ENCODE assay signal across 28 mouse cellular contexts in genomic region chr6:78797013-78797412, GRCm38 (mm10).
DNase-seq lines count a peak whose midpoint lies in the region; ATAC-seq lines count a peak whose summit lies in the region.
"Had no signal": no experiment of that assay in that cellular context is flagged by ENCODE, and none has a peak within 500 bp of the region (broad histone marks: within the 10 kb centered on the region; RNA-seq: fewer than 3 reads in every experiment).

No protein-coding gene starts in this region.

- DNase-seq in kidney, adult 11 months, result no peak
- no peak for DNase-seq in kidney, adult 9 months
- peak; percentile 1 for DNase-seq in kidney, postnatal 4 days
- DNase-seq in kidney, adult 18-20 months, result no peak
- DNase-seq: adrenal gland, adult 8-10 months; adrenal gland, postnatal 14 days; B cell, adult 2 months; cerebellum, adult 11 months; cerebellum, adult 18-20 months; cerebellum, adult 8-10 months; cerebellum, adult 9-11 months; cerebellum, postnatal 14 days; cerebellum, postnatal 36 days; embryo, embryonic 11 days; forebrain, postnatal 0 days had no signal

- H3K36me3 ChIP-seq in kidney, embryonic 14.5 days (ENCODE audit: control insufficient read depth, insufficient read depth, low read length), result no peaks in the 10 kb centered on the region
- H3K36me3 ChIP-seq in kidney, embryonic 16.5 days (ENCODE audit: insufficient read depth, low read length), result no peaks in the 10 kb centered on the region
- H3K36me3 ChIP-seq: embryonic facial prominence, embryonic 13.5 days; embryonic facial prominence, embryonic 15.5 days; forebrain, embryonic 10.5 days; forebrain, embryonic 12.5 days; forebrain, embryonic 15.5 days; G1E had no signal

- no peak overlapping the region for H3K4me2 ChIP-seq in kidney, embryonic 14.5 days (replicated peaks; ENCODE audit: low read depth, low read length)
- H3K4me2 ChIP-seq in kidney, embryonic 16.5 days (replicated peaks; ENCODE audit: low read depth, low read length), result no peak overlapping the region
- H3K4me2 ChIP-seq: embryonic facial prominence, embryonic 13.5 days; embryonic facial prominence, embryonic 15.5 days; forebrain, embryonic 12.5 days; forebrain, embryonic 15.5 days had no signal

- H3K9me3 ChIP-seq in kidney, embryonic 14.5 days (ENCODE audit: control insufficient read depth, low read length), result no peaks in the 10 kb centered on the region
- H3K9me3 ChIP-seq in kidney, embryonic 16.5 days (ENCODE audit: low read length), result no peaks in the 10 kb centered on the region
- H3K9me3 ChIP-seq: embryonic facial prominence, embryonic 13.5 days; embryonic facial prominence, embryonic 15.5 days; forebrain, embryonic 10.5 days; forebrain, embryonic 12.5 days; forebrain, embryonic 15.5 days; G1E had no signal

- H3K9ac ChIP-seq in kidney, embryonic 14.5 days (ENCODE audit: low read depth, low read length), result no peak overlapping the region
- H3K9ac ChIP-seq in kidney, embryonic 16.5 days (replicated peaks; ENCODE audit: low read length), result no peak overlapping the region
- H3K9ac ChIP-seq: embryonic facial prominence, embryonic 13.5 days; embryonic facial prominence, embryonic 15.5 days; forebrain, embryonic 12.5 days; forebrain, embryonic 15.5 days; forebrain, postnatal 0 days had no signal

- WGBS in kidney, embryonic 14.5 days, result 17% methylated on average over 2 of the region's 2 CpGs
- 19% methylated on average over 2 of the region's 2 CpGs for WGBS in kidney, embryonic 16.5 days

- no peaks in the 10 kb centered on the region for H3K4me1 ChIP-seq in kidney, embryonic 14.5 days (ENCODE audit: control insufficient read depth, insufficient read depth, low read length)
- no peaks in the 10 kb centered on the region for H3K4me1 ChIP-seq in kidney, embryonic 16.5 days (ENCODE audit: insufficient read depth, low read length)
- H3K4me1 ChIP-seq: embryonic facial prominence, embryonic 13.5 days; embryonic facial prominence, embryonic 15.5 days; forebrain, embryonic 10.5 days; forebrain, embryonic 12.5 days; forebrain, embryonic 15.5 days had no signal

- no peak overlapping the region for H3K4me3 ChIP-seq in kidney, embryonic 14.5 days (ENCODE audit: low read length)
- no peak overlapping the region for H3K4me3 ChIP-seq in kidney, embryonic 16.5 days (ENCODE audit: low read length)
- H3K4me3 ChIP-seq: embryonic facial prominence, embryonic 13.5 days; embryonic facial prominence, embryonic 15.5 days; erythroblast, embryonic 14.5 days; forebrain, embryonic 10.5 days; forebrain, embryonic 12.5 days; forebrain, embryonic 15.5 days had no signal

- H3K27ac ChIP-seq in kidney, embryonic 14.5 days (ENCODE audit: low read depth, low read length), result no peak overlapping the region
- H3K27ac ChIP-seq in kidney, embryonic 16.5 days (ENCODE audit: low read length), result 0 out of 2 replicates have a peak overlapping the region, but pooled peaks have one; percentile 34
- H3K27ac ChIP-seq: embryonic facial prominence, embryonic 13.5 days; embryonic facial prominence, embryonic 15.5 days; forebrain, embryonic 10.5 days; forebrain, embryonic 12.5 days; forebrain, embryonic 15.5 days had no signal

- H3K27me3 ChIP-seq in kidney, embryonic 14.5 days (ENCODE audit: control insufficient read depth, insufficient read depth, low read length), result no peaks in the 10 kb centered on the region
- no peaks in the 10 kb centered on the region for H3K27me3 ChIP-seq in kidney, embryonic 16.5 days (ENCODE audit: insufficient read depth, low read length)
- H3K27me3 ChIP-seq: CH12.LX; embryonic facial prominence, embryonic 13.5 days; embryonic facial prominence, embryonic 15.5 days; forebrain, embryonic 12.5 days; forebrain, embryonic 15.5 days; Patski had no signal

- peak; percentile 82; the same call in 1 of the 2 replicates for ATAC-seq in kidney, embryonic 14.5 days (ENCODE audit: low FRiP score, low TSS enrichment)
- peak; percentile 81; the same call in 1 of the 2 replicates for ATAC-seq in kidney, embryonic 16.5 days (ENCODE audit: low FRiP score, low TSS enrichment)
- ATAC-seq: activated CD4-positive, CD25-positive, alpha-beta regulatory T cell, adult 4 months; CD4-positive, CD25-positive, alpha-beta regulatory T cell, adult 4 months; forebrain, embryonic 15.5 days; forebrain, postnatal 0 days; Patski had no signal

Comparison
In these comparisons a context has a peak if more than half of its experiments do, and no peak if none do; other contexts are left out.
1. DNase-seq: peak in kidney, postnatal 4 days (2 of 2); none in kidney, adult 11 months (single experiment), kidney, adult 9 months (single experiment) and kidney, adult 18-20 months (single experiment).